Mouse (Mus musculus) heart, embryonic 11.5 days (tissue): ENCODE data around the gene Sgtb. TPM values are rescaled to one million over a fixed set of nuclear protein-coding genes. Genes with fewer than 3 reads are reported as not detected.

Experiments
- ATAC-seq: fragments of 200-750 bp; cut with Nextera tagmentation; replicated peaks from 2 replicates; pipeline ENCODE4 v1.8.0; 2017; ENCODE audit warnings: moderate library complexity; ENCODE audit not compliant: insufficient number of reproducible peaks, low FRiP score, low TSS enrichment
- H3K27ac ChIP-seq: fragments of 300-500 bp; sonication (generic); 2 replicates; pipeline ENCODE4 v1.5.1; 2014; ENCODE audit warnings: mild to moderate bottlenecking, low read depth, low read length
- H3K27me3 ChIP-seq: fragments of 300-500 bp; sonication (generic); 2 replicates; pipeline ENCODE4 v1.6.1; 2014; ENCODE audit warnings: mild to moderate bottlenecking, low read length, mixed read lengths; ENCODE audit not compliant: control insufficient read depth, insufficient read depth
- H3K36me3 ChIP-seq: fragments of 300-500 bp; sonication (generic); 2 replicates; pipeline ENCODE4 v1.6.1; 2014; ENCODE audit warnings: mild to moderate bottlenecking, low read length, moderate library complexity, mixed read lengths; ENCODE audit not compliant: control insufficient read depth, insufficient read depth
- H3K4me1 ChIP-seq: fragments of 300-500 bp; sonication (generic); 2 replicates; pipeline ENCODE4 v1.6.1; 2014; ENCODE audit warnings: low read length; ENCODE audit not compliant: control insufficient read depth, insufficient read depth
- H3K4me2 ChIP-seq: fragments of 300-500 bp; sonication (generic); 2 replicates; pipeline ENCODE4 v1.6.1; 2014; ENCODE audit warnings: mild to moderate bottlenecking, moderate library complexity
- H3K4me3 ChIP-seq: fragments of 300-500 bp; sonication (generic); 2 replicates; pipeline ENCODE4 v1.5.1; 2014; ENCODE audit warnings: low read depth, low read length
- H3K9ac ChIP-seq: fragments of 300-500 bp; sonication (generic); 2 replicates; pipeline ENCODE4 v1.6.1; 2014; ENCODE audit warnings: mild to moderate bottlenecking, low read depth, low read length, moderate library complexity
- H3K9me3 ChIP-seq: fragments of 300-500 bp; sonication (generic); replicated peaks from 2 replicates; pipeline ENCODE4 v1.6.1; 2016; ENCODE audit warnings: low read length; ENCODE audit not compliant: control insufficient read depth
- WGBS: fragments of 180-500 bp; shearing (Covaris S2); extraction: QIAGEN DNeasy Blood & Tissue Kit; methylation state at CpG from one replicate; pipeline ENCODE4 v1.1.7; 2014; ENCODE audit not compliant: insufficient replicate concordance; 5-methylcytosine and 5-hydroxymethylcytosine counted together
- polyA plus RNA-seq: library from polyadenylated mRNA; unstranded; fragments of >200 nt; fragmentation: Nextera tagmentation; extraction: Ambion mirVana; gene quantifications from 2 replicates; pipeline ENCODE4 v1.2.1, GENCODE M21; 2014

Sgtb gene
- polyA plus RNA-seq, 1 experiment from 2014 or later: 3.2 TPM

DNA sequence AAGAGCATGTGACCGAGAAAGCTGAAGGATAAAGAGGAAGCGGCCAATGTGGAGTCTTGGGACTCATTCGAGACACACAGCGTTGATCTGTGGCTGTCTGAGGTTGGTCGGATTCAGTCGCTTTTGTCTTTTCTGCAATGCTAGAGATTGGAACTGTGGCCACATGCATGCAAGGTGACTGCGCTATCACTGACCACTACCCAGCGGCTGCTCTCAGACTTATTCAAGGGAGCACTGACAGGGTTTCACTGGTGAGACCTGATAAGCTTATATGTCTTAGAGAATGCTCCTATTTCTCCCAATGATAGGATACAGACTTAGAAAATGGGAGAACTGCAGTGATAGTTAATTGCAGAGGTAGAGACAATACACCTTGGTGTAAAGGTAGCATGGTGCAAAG is 35.3 kb upstream of the Sgtb start:
- 80% methylated on average over 8 of the region's 8 CpGs for WGBS
- peaks cover 9% of the 10 kb centered on the region; the same call in 1 of the 2 replicates for H3K4me1 ChIP-seq
- no peak for ATAC-seq
- H3K9ac ChIP-seq: no peak overlapping the region
- no peaks in the 10 kb centered on the region for H3K27me3 ChIP-seq
- peak overlapping the region; percentile 41; the same call in 1 of the 2 replicates for H3K27ac ChIP-seq
- H3K9me3 ChIP-seq: no peaks in the 10 kb centered on the region
- no peak overlapping the region for H3K4me3 ChIP-seq
- H3K4me2 ChIP-seq: no peak overlapping the region
- no peaks in the 10 kb centered on the region for H3K36me3 ChIP-seq

- Histone ChIP-seq H3K9ac (no peak overlapping the region), H3K4me3 (no peak overlapping the region), H3K27ac (peak overlapping the region; percentile 41; the same call in 1 of the 2 replicates), H3K9me3 (no peaks in the 10 kb centered on the region), H3K27me3 (no peaks in the 10 kb centered on the region), H3K4me1 (peaks cover 9% of the 10 kb centered on the region; the same call in 1 of the 2 replicates), H3K36me3 (no peaks in the 10 kb centered on the region), H3K4me2 (no peak overlapping the region)
- WGBS: 64% methylated on average over 10 of the region's 10 CpGs
- ATAC-seq: 0 out of 2 replicates have a peak, but pooled peaks have one; percentile 55
Observed at GRCm38 (mm10) chr13:104074731-104075130, 34.8 kb upstream of the Sgtb start.

GRCm38 (mm10) chr13:104076993-104077392 is 32.5 kb upstream of the Sgtb start:
- ATAC-seq: no peak
- no peaks in the 10 kb centered on the region for H3K36me3 ChIP-seq
- WGBS: 86% methylated on average over 6 of the region's 6 CpGs

DNA sequence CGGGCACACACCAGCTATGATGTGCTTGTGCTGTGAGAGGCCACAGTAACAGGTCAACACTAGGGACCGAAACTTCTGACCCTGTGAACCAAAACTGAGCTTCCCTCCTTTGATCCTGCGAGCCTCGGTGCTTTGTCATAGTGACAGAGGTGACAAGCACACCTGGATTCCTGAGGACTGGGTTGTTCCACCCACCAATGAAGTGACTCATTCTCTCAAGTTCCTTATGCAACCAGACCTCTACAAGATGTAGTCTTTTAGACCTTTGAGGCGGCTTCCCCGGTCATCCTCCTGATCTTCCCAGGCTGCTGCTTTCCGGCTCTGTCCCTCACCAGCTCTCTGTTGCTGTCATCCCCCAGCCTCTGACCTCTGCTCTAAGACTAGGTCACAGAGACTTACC is 27.0 kb upstream of the Sgtb start:
- no peaks in the 10 kb centered on the region; the same call in 1 of the 2 replicates for H3K4me1 ChIP-seq
- no peaks in the 10 kb centered on the region for H3K27me3 ChIP-seq
- no peak overlapping the region for H3K9ac ChIP-seq
- H3K36me3 ChIP-seq: no peaks in the 10 kb centered on the region
- H3K27ac ChIP-seq: no peak overlapping the region
- H3K4me3 ChIP-seq: no peak overlapping the region
- no peak for ATAC-seq
- no peaks in the 10 kb centered on the region for H3K9me3 ChIP-seq
- H3K4me2 ChIP-seq: no peak overlapping the region
- WGBS: 82% methylated on average over 7 of the region's 7 CpGs

More at GRCm38 (mm10) chr13:104076993-104077392, 32.5 kb upstream of the Sgtb start:
- H3K4me2 ChIP-seq: no peak overlapping the region
- no peaks in the 10 kb centered on the region for H3K27me3 ChIP-seq
- H3K27ac ChIP-seq: no peak overlapping the region
- no peak overlapping the region for H3K4me3 ChIP-seq
- H3K9ac ChIP-seq: no peak overlapping the region
- H3K9me3 ChIP-seq: no peaks in the 10 kb centered on the region
- peaks cover 9% of the 10 kb centered on the region; the same call in 1 of the 2 replicates for H3K4me1 ChIP-seq

DNA sequence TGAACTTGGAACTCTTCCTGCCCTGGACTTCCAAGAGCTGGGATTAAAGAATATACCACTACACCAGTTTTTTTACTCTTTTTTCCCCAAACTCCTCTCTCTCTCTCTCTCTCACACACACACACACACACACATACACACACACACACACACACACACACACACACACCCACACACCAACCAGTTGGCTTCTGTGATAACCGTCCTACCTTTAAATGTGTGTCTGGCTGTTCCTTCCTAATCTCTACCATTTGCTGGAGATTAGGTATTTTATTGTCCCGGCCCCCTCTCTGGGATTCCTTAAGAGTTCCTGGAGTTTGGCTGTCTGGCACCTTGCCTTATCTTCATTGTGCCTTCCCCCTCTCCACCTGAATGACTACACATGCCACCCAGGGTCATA is 24.9 kb upstream of the Sgtb start:
- H3K27ac ChIP-seq: no peak overlapping the region
- ATAC-seq: no peak
- H3K27me3 ChIP-seq: no peaks in the 10 kb centered on the region
- no peaks in the 10 kb centered on the region; the same call in 1 of the 2 replicates for H3K4me1 ChIP-seq
- no peak overlapping the region for H3K4me2 ChIP-seq
- WGBS: 61% methylated on average over 2 of the region's 2 CpGs
- no peaks in the 10 kb centered on the region for H3K36me3 ChIP-seq
- no peak overlapping the region for H3K9ac ChIP-seq
- no peak overlapping the region for H3K4me3 ChIP-seq
- H3K9me3 ChIP-seq: no peaks in the 10 kb centered on the region

DNA sequence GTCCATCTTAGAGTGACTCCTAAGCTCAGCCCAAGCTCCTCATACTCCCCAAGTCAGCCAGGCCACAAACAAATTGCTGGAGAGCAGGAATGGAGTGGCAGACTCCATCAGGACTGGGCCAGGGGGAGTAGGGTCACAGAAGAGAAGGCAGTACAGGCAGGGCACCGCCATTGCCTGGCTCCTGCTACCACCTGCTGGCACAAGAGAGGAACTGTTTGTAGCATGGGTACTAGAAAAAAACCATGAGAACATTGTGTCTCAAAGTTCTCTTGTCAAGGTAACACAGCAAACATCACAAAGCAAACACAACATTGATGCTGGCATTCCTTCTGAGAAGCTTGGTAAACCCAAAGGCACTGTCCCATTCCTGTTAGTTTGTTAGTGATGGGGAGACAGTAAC is 20.2 kb upstream of the Sgtb start:
- Histone ChIP-seq H3K4me3 (no peak overlapping the region), H3K4me2 (no peak overlapping the region), H3K27me3 (no peaks in the 10 kb centered on the region), H3K36me3 (no peaks in the 10 kb centered on the region), H3K4me1 (no peaks in the 10 kb centered on the region), H3K9me3 (no peaks in the 10 kb centered on the region), H3K27ac (no peak overlapping the region), H3K9ac (no peak overlapping the region)
- 29% methylated on average over 1 of the region's 1 CpGs for WGBS
- ATAC-seq: no peak

DNA sequence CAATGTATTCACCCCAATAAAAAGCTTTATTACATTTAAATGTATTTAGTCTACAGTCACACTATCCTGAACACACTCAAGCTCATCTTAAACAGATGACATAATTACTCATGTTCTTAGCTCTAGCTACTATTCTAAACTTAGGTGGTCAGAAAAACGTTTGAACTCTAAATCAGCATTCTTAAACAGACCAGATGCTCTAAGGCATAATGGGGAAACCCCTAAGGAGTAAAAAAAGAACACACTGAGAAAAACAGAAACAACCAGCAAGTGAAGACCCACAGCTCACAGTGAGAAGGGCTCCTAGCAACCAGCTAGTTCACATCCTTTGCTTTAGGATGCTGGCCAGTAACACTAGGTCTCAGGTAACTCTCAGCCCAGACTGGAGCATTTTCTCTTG is 17.8 kb upstream of the Sgtb start:
- no peaks in the 10 kb centered on the region for H3K27me3 ChIP-seq
- no peak overlapping the region for H3K9ac ChIP-seq
- H3K4me3 ChIP-seq: no peak overlapping the region
- no peak overlapping the region for H3K27ac ChIP-seq
- H3K4me1 ChIP-seq: peaks cover 7% of the 10 kb centered on the region; the same call in 1 of the 2 replicates
- no peaks in the 10 kb centered on the region for H3K36me3 ChIP-seq
- no peak for ATAC-seq
- no peak overlapping the region for H3K4me2 ChIP-seq
- H3K9me3 ChIP-seq: no peaks in the 10 kb centered on the region
- WGBS: 19% methylated on average over 1 of the region's 1 CpGs

- WGBS: 74% methylated on average over 11 of the region's 11 CpGs
- Histone ChIP-seq H3K4me1 (peaks cover 14% of the 10 kb centered on the region), H3K36me3 (no peaks in the 10 kb centered on the region), H3K4me2 (no peak overlapping the region), H3K27me3 (no peaks in the 10 kb centered on the region), H3K9me3 (no peaks in the 10 kb centered on the region), H3K9ac (no peak overlapping the region), H3K4me3 (no peak overlapping the region), H3K27ac (no peak overlapping the region)
- peak; percentile 58; the same call in 1 of the 2 replicates for ATAC-seq
Observed at GRCm38 (mm10) chr13:104094531-104095385, 14.8 kb upstream of the Sgtb start.
